Mouse (Mus musculus): Measurements from ENCODE around the gene Synpo2. TPM values are rescaled to one million over a fixed set of nuclear protein-coding genes. Genes with fewer than 3 reads are reported as not detected.

Synpo2 gene
- total RNA-seq, 1 experiment from 2014 or later = 6.6 TPM

DNA sequence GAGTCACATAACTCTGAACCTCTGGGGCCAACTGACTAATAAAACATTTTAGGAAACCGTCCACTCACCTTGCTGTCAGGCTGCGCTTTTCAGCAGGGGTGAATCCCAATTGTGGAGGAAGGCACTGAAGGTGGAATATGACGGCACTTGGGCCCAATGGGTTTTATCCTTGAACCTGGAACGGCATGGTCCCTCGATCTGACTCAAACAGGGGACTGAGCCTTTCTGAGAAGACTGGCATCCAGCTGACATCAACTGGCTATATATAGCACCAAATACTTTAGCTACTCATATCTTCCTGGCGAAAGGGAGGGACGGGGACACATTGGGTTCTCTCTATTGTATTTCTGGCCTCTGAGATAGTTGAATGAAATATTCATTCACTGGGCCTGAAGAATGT is 201.2 kb downstream of the Synpo2 start, which contains the start of gene Myoz2:
Gene Myoz2 (minus strand): TSS at position 264 of the 400 bp plus-strand sequence.
- no peak for ATAC-seq (replicated peaks in 1 of 2; ENCODE audit: insufficient read depth in 1 of 2, low FRiP score in 2 of 2, low TSS enrichment in 1 of 2, low read depth in 1 of 2, poor library complexity in 2 of 2, severe bottlenecking in 2 of 2)

DNA sequence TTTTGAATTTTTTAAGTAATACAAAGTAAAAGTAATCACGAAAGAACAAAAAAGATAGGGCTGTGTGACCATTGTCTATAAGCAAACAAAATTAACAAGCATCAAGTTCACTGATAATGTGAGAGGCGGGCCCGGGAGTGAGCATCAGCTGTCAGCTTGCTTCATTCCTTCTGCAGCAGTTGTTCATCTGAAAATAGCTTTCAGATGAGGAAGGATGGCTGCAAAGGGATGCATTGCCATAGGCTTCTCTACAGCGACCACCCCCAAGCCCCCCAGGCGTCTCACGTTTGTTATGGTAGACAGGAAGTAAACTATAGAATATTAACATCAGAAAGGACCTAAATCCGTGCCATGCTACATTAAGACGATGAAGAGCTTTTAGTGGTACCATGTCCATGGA is 202.1 kb downstream of the Synpo2 start:
- ATAC-seq (replicated peaks in 1 of 2; ENCODE audit: insufficient read depth in 1 of 2, low FRiP score in 2 of 2, low TSS enrichment in 1 of 2, low read depth in 1 of 2, poor library complexity in 2 of 2, severe bottlenecking in 2 of 2) = no peak

Other genes with a start within 250 kb of the Synpo2 start
- not detected in 2 replicates for gene Myoz2, start 201.1 kb downstream of the Synpo2 start, total RNA-seq (2017)
- gene Sec24d, start 31.3 kb upstream of the Synpo2 start, total RNA-seq (2017) = 19.0 and 22.5 TPM in 2 replicates
- 32.3 and 54.1 TPM in 2 replicates for gene Mettl14, start 150.0 kb upstream of the Synpo2 start, total RNA-seq (2017)
- gene Prss12, start 210.8 kb upstream of the Synpo2 start, total RNA-seq (2017) = not detected in 2 replicates